Mouse (Mus musculus) frontal cortex, adult (tissue): ENCODE results near the gene Setd1b.

Source experiments
- ATAC-seq: cut with Nextera tagmentation; 2 replicates; pipeline ENCODE4 v1.9.2; 2017; ENCODE audit warnings: mild to moderate bottlenecking, moderate library complexity, mixed read lengths; ENCODE audit not compliant: low TSS enrichment

Setd1b gene

DNA sequence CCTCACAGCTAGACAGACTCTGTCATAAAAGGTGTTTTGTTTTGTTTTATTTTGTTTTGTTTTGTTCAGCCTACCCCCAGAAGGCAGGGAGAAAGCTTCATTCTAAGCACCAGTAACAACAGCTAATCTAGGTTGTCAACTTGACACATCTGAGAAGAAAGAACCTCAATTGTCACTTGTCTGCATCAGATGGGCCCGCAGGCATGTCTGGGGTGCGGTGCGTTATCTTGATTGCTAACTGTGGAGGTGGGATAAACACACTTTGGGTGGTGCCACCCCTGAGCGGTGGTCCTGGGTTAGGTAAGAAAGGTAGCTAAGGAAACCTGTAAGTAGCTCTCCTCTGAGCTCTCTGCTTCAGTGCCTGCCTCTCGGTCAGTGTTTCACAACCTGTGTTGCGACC, 15.0 kb upstream of the Setd1b start:
- ATAC-seq, result no peak

DNA sequence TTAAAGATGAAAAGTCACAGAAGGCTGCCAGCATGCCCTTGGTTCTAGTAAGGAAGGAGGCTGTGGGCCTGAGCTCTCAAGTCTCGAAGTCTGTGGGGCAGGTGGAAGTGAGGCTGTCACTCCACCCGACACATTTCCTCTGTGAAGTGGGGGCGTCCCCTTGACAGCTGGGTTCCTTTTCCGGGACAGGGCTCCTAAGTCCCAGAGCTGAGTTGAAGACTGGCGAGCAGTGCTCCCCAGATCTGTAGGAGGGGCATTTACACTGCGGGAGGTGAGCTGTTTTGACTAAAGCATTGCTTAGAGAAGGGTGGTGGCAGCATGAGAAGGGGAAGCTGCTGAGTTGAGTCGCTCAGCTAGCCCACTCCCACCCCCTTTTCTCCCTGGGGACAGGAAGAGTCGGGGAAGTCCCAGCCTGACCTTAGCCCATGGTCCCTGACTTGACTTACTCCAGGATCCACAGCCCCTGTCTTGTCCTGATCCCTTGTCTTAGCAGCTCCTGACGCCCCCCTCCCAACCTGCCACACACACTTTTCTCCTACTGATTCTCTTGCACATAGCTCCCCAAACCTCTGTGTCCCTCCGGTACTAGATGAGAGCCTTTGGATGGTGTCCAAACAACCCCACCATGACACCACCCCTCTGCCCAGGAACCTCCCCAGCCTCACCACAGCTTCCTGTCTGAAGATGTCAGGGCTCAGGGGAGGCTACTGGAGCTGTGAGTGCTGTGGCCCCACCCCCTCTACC, 13.4 kb upstream of the Setd1b start:
- no peak for ATAC-seq

DNA sequence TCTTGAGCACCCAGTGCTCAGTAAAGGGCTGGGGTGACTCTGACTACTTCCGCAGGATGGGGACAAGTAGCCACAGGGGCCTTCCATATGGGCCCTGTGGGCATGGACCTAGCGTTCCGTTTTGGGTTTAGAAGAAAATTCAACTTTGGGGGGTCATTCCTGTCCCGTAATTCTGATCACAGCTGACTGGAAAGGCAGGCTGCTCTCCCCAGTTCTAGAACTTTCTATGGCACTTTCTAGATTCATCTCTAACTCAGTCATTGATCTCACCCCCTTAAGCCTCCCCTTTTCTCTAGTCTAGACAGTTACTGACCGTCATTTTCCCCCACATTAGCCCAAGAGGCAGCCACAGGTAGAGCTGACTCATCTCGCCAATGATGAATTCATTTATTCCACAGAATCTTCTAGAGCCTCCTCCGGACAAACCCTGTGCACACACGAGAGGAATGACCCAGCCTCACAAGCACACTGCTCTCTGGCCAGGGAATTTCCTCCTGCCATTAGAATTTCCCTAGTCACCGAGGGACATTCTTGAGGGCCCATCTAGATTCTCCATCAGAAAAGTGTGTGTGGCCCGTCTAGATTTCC, 12.7 kb upstream of the Setd1b start:
- ATAC-seq, result no peak

DNA sequence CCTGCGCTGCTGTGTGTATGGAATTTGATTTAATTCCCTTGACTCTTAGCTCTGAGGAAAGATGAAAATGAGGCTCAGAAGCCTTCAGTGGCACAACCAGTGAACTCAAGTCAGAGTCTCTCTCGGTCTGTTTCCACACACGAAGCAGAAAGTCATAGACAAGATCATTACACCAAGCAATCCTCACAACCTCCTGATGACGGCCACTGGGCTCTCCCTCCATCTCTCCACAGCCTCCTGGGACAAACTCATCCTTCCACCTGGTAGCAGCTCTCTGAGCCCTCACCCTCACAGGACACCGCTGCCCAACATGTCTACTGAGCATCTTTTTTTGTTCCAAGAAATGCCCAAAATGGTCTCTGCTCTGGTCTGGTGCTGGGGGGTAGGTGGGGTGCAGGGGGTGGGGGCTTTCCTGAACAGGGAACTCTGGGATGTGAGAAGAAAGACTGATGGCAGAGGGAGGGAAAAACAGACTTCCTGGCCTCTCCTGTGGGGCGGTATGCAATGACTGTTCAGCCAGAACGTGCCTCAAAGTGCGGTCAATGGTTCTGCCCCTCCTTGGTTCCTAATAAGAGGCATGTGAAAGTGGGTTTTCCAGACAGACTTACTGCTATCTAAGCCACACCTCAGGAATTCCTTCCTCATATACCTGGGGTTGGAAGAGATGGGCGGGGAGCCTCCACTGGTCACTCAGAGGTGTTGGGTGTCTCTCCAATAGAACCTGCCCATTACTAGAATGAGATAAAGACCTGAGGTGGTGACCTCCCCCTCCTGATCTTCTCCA, 11.8 kb upstream of the Setd1b start:
- ATAC-seq, result no peak

DNA sequence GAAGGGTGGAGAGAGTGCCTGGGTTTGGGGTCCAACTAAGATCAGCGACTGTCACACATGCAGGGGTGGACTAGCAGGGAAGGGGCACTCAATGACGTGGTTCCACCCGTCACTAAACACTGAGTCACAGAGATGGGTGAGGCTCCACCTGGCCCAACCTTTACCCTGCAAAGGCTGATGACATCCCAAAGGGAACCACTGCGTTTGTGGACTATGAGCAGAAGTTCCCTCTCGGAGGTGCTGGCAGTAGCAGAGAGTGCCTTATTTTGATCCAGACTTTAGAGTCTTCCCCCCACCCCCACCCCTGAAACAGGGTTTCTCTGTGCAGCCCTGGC, 11.2 kb upstream of the Setd1b start:
- no peak for ATAC-seq

DNA sequence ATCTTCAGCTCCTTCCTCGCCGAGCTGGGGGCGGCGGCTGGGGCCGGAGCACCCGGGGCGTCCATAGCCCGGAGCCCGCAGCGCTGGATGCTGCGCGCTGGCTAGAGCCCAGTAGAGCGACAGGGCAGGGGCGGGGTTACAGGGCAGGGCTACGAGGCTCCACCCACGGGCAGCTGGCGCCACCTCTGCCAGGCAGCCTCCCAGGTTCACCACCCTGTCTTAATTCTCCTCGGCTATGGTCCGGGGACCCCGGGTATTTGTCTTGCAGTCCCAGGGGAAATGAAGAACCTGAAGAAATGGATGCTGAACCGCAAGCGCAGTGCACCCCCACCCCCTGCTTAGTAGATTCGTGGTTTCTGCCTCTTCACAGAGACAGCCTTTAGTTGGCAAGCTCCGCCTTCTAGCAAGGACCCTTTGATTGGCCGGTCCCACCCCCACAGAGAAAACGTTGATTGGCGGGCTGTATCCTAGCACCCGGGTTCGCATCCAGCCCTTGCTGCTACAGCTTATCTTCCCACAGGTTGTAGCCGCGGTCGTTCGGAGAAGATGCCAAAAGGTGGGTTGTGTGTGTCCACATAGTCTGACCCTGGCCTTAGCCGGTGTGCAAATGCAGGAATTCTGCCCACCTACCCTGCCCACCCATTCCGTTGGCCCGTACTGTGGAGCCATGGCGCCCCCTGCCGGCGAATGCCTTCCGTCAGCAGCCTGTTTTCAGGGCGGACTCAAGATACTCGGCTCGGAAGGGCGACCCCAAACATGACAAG, 9.5 kb upstream of the Setd1b start, which contains the start of gene Rhof:
Gene Rhof (minus strand): TSS at position 385 of the 764 bp plus-strand sequence.
- peak; percentile 45 for ATAC-seq

DNA sequence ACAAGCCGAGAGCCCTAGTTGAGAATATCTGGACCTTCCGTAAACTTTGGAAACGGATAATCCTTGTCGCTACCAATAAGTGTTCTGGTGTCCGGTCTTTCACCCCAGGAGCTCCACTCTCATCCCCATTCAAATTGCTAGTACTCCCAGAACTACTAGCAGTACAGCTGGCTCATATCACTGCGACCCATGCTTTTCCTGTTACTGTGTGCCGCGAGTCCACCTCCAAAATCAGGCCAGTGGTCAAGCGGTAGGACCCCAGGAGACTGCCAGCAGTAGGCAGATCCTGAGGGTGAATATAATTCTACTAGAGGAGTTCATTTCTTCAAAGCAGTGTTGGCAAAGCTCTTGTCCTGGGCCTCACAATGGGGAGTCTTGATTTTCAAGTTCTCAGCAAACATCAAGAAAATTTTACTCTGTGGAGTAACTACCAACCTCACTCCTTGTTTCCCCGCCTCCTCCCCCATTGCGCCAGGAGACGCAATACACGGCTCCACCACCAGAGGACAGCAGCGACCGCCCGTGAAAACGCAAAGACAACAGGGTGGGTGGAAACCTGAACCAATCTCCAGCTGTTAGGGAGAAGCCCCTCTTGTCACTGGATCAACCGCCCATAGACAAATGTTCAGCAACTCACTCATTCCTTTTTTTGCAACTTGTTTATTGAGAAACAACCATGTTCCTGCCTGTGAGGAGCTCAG, 8.8 kb upstream of the Setd1b start:
- ATAC-seq, result 0 out of 2 replicates have a peak, but pooled peaks have one; percentile 5

DNA sequence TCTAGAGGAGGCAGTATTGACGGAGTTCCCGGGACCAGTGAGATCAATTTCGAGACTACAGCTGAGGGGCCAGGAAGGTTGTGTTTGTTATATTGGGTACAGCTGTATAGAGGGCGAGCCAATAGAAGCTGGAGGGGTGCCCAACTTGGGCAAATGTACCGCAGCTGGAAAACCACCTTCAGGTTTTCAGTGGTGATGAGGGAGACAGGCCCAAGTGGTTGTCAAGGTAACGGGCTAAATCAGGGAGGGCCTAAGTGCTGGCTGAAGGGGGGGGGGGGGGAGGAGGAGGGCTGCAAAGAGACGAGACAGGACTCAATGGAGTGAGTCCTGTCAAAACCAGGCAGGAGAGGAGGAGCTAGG, 8.2 kb upstream of the Setd1b start:
- no peak for ATAC-seq

DNA sequence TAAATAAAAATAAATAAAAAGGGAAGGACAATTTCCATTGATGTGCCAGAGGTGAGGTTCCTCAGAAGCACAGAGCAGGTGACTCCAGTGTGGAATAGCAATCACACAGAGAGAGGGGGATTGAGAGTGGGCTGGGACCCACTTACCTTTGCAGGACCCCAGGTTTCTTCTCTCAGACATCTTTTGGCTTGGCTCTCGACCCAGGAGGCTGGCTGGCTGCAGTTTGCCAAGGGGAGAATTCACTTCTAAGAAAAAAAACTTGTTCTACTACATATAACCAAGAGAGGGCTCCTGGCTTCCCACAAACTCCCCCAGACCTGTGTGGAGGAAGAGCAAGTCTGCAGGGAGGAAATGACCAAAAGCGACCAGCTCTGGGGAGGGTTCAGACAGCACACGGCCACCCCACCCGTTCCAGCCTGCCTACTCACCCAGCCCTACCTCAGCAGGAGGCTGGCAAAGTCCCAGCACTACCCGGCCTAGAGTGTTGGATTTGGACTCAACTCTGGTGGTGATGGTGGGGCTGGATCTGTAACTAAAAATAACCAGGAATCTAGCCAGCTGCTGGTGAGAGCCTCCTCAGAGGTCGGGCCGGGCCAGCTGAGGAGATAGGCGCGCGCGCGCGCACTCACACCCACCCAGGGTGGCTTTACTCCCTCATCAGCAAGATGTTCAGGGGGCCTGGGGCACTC, 7.7 kb upstream of the Setd1b start:
- ATAC-seq, result no peak

DNA sequence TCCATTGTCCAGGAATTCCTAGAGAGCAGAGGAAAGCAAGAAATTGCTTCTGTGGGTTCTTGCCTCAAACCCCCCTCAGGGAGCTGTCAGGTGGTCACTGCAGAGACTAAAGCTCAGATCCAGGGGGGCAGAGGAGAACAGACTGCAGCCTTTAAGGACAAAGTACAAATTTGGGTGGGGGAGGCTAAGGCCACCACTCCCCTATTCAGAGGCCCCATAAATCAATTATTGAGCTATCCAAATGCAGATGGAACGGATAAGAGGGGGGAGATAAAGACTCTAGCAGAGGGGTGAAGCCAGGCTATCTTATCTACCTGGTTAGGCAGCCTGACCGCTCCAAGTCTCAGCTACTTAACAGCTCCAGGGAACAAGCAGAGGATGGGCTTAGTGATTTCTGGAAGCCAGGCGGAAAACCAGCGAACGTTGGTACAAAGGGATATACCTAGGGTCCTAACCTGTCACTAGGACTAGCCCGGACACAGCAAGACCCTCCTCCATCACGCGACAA, 7.1 kb upstream of the Setd1b start:
- no peak for ATAC-seq

DNA sequence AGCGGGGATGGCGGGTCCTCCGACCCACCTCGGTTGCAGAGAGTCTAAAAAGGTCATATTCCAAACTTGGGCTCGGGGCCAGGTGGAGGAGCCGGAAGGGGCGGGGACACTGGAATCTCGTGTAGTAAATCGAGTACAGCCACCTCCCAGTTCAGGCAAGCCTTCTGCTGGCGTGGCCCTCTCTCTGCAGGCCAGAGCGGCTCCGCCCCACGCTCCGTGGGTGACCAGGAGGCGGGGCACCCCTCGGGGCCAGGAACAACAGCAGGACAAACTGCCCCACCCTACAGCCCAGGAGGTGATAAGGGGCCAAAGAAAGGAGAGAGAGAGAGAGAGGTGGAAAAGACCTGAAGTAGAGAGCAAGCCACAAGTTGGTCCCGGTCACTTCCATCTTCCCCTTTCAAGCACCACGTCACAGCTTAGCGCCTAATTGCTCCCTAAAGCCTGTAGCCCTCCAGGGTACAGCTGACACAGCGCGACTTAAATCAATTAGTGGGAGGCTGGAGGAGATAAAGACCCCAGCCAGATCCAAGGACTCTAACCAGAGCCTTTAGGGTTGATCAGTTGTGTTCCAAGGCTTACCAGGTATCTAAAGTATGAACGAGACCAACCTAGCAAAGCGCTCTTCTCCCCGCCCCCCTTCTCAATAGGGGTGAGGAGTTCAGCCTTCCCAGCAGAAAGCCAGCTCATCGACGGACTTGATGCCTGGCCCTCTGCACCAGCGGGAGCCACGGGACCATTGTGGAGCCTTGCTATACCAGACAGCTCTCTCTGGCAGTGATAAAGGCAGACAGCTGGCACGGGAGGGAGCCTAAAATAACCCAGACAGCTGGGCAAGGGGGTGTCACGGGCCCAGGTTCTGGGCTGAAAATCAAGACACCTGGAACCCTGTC, 6.3 kb upstream of the Setd1b start:
- no peak for ATAC-seq

DNA sequence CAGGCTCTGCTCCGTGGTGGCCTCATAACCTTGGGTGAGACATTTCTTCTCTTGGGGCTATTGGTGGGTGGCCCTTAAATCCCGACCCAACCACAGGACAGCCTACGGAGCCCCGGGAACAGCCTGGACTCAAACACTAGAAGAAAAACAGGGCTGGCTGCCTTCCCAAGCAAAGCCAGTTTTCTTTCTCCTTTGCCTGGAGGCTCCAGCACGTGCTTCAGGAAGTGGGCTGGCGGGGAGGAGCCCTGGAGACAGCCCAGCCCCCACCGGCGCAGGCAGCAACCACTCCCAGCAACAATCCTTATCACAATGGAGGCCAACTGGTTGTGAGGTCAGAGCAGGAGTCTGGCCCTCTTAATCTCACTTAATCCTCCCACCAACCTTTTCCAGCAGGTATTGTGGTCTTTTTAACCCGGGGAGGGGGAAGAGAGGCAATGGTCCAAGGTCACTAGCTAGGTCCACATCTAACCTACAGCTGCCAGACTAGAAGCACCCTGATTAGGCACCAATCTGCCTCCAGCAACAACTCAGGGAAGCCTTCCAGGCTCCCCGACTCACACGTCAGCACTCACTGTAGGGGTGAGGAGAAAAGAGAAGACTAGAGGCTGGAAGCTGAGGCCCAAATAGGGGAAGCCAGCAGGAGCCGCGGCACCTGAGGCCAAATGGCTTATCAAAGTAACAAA, 5.5 kb upstream of the Setd1b start:
- ATAC-seq, result no peak

DNA sequence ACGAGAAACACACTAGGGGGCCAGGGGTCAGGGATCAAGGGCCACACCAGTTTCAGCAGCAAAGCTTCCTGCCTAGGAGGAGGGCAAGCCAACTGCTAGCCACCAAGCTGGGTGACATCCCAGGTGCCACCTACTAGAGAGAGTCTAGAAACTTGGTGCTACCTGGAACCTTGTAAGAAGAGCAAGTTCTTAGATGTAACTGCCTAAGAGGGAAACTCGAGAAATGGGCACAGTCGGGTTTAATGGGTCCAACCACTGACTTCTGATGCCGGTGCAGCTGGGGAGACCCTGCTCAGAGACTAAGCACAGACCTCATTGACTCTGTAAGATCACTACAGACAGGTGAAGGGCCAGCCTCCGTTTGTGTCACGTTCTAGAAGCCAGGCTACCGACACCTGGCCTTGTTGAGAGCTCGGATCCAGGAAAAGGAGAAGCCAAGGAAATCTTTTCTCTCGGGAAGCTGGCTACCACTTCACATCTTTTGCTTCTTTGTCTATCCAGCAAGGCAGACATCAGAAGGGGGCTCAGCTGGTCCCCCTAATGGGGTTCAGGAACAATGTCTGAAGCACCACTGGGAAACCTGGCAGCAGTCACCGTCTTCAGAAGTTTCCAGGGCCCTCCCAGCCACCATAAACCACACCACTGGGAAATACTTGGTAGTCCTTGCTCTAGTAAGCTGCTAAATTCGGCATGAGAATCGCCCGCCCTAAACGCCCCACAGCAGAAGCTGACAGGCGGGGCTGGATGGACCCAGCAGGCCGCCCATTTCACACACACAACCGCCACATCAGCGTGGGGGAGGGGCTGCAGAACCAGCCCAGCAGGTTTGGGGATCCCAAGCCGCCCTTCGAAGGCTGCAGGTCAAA, 4.7 kb upstream of the Setd1b start:
- ATAC-seq, result no peak

DNA sequence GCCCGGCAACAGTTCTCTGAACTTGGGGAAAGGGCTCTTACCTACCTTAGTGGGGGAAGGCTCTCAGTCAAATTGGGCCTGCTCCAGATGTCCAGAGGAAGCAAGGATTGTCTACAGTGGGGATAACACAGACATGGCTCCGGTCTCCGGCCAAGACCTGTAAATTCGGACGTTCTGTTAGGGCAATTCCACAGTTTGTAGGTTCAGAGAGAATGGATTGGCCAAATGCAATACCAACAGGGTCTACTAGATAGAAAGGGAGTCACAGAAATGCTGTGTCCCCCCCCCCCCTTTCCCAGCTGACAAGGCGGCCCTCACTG, 4.1 kb upstream of the Setd1b start:
- no peak for ATAC-seq

DNA sequence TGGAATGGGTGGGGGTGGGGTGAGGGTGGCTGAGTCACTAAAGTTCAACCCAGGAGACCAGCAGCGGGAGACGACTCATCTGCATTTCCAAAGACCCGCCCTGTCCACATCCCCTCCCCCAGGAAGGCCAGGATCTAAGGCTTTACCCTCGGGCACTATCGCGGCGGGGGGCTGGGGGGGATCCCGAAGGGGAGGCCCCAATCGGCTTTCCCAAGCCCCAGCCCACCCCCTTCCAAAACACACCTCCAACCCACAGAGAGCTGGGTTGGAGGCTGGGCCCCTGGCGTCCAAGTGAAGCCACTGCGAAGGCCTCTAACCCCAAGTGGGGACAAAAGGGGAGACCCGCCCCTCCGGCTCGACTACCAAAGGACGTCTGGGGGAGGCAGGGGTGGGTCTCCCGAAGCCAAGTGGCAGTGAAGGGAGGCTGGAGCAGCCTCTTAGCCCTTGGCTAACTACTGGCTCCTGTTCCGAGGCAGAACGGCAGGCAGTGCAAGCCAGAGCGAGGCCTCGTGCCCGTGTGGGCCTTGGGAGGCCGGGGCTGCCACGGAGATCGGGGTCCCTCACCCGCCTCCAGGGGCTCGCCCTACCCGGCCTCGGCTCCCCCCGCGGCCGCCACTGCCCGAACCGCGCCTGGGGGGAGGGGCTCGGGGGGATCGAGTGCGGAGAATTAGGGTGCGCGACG, 3.6 kb upstream of the Setd1b start:
- no peak for ATAC-seq

DNA sequence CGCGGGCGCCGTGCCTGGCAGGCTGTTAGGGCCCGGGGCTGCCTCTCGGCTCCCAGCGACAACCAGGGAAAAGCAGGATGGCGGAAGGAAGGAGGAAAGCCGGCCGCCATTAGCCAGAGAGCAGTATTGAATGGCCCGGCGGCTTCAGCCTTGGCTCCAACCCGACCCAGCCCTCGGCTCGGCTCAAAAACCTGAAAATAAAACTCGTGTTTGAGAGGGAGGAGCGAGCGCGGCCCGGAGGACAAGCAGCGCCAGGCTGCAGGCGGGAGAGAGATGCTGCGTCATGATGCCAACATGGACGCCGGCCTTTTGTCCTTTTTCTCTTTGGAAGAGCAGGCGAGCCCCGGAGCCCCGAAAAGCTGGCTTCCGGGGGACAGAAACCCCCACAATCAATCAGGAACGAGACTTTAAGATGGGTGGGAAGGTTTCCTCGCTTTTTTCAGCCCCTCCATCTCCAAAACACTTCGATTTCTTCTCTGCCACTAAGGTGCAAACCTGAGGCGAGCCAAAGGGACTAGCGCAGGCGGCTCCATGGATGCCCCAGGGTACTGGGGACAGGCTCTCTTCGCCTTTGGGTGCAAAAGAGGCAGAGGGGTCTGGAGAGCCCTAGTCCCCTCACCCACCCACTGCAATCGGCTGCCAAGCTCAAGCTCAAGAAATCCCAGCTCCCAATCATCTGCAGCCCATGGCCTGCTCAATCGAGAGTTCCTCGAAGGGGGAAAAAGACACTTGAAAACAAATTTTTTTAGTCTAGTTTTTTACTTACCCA, 2.9 kb upstream of the Setd1b start:
- ATAC-seq, result peak; percentile 36
